Mouse (Mus musculus) neural tube, embryonic 12.5 days (tissue): ENCODE data around the gene Crtam. TPM values are rescaled to one million over a fixed set of nuclear protein-coding genes. Genes with fewer than 3 reads are reported as not detected.

ENCODE experiments used
- ATAC-seq: fragments of 200-750 bp; cut with Nextera tagmentation; 2 replicates; pipeline ENCODE4 v1.8.0; 2017; ENCODE audit warnings: low read depth, mild to moderate bottlenecking, moderate TSS enrichment, moderate library complexity; ENCODE audit not compliant: low FRiP score
- H3K27ac ChIP-seq: fragments of 300-500 bp; sonication (generic); 2 replicates; pipeline ENCODE4 v1.5.1; 2016
- H3K27me3 ChIP-seq: fragments of 300-500 bp; sonication (generic); replicated peaks from 2 replicates; pipeline ENCODE4 v1.6.1; 2016; ENCODE audit warnings: mild to moderate bottlenecking
- H3K36me3 ChIP-seq: fragments of 300-500 bp; sonication (generic); 2 replicates; pipeline ENCODE4 v1.6.1; 2016; ENCODE audit warnings: mild to moderate bottlenecking
- H3K4me1 ChIP-seq: fragments of 300-500 bp; sonication (generic); 2 replicates; pipeline ENCODE4 v1.6.1; 2016
- H3K4me2 ChIP-seq: fragments of 300-500 bp; sonication (generic); replicated peaks from 2 replicates; pipeline ENCODE4 v1.6.1; 2016; ENCODE audit warnings: mild to moderate bottlenecking
- H3K4me3 ChIP-seq: fragments of 300-500 bp; sonication (generic); 2 replicates; pipeline ENCODE4 v1.5.1; 2016
- H3K9ac ChIP-seq: fragments of 300-500 bp; sonication (generic); 2 replicates; pipeline ENCODE4 v1.6.1; 2016; ENCODE audit warnings: mild to moderate bottlenecking
- H3K9me3 ChIP-seq: fragments of 300-500 bp; sonication (generic); 2 replicates; pipeline ENCODE4 v1.6.1; 2016; ENCODE audit warnings: mild to moderate bottlenecking
- WGBS: fragments of 180-500 bp; shearing (Covaris S2); methylation state at CpG from one replicate; pipeline ENCODE4 v1.1.7; 2016; 5-methylcytosine and 5-hydroxymethylcytosine counted together
- polyA plus RNA-seq: library from polyadenylated mRNA; unstranded; fragments of >200 nt; fragmentation: Nextera tagmentation; extraction: Ambion mirVana; gene quantifications from 2 replicates; pipeline ENCODE4 v1.2.1, GENCODE M21; 2016

Crtam gene
- polyA plus RNA-seq, 1 experiment from 2014 or later: not detected

DNA sequence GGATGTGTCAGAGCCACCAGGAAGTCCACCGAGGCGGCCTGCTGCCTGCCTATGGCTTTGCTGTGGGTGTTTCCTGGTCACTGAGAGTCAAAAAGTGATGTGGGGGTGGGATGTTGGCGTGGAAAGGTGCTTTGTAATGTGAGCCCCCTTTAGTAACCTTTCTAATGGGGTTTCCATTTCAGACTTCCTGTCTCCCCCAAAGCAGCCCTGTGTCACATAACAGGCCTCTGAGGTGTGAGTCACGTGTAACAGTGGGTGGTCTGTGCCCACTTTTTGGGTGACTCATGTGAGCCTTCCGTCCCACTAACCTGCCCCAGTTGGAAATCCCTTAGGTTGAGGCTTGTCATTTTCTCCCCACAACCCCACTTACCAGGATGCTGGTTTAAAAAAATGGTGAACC lies 10.4 kb downstream of the Crtam start:
- Histone ChIP-seq H3K9ac (no peak overlapping the region), H3K27ac (no peak overlapping the region), H3K4me1 (peaks cover 3% of the 10 kb centered on the region; the same call in 1 of the 2 replicates), H3K4me2 (no peak overlapping the region), H3K27me3 (no peaks in the 10 kb centered on the region), H3K9me3 (no peaks in the 10 kb centered on the region), H3K36me3 (no peaks in the 10 kb centered on the region), H3K4me3 (no peak overlapping the region)
- WGBS: 84% methylated on average over 5 of the region's 5 CpGs
- no peak for ATAC-seq

DNA sequence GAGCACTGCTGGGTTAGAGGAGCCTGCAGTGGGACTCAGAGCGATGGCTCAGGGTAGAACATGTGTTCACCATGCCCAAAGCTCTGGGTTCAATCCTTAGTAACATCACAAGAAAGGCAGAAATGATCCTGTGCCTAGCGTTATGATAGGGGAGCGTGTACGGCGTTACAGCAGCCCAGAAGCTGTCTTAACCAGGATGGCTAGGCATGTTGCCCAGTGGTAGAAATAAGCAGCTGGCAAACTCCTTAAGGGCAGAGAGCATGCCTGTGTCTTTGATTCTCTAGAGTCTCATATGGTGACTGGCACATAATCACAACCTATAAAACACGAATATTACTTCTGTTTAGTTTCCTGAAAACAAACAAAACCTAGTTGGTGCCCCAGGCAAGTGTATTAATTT lies 12.9 kb downstream of the Crtam start:
- peaks cover 3% of the 10 kb centered on the region; the same call in 1 of the 2 replicates for H3K4me1 ChIP-seq
- no peak overlapping the region for H3K27ac ChIP-seq
- no peak overlapping the region for H3K9ac ChIP-seq
- H3K36me3 ChIP-seq: no peaks in the 10 kb centered on the region
- WGBS: 86% methylated on average over 6 of the region's 6 CpGs
- no peaks in the 10 kb centered on the region for H3K27me3 ChIP-seq
- no peak overlapping the region for H3K4me2 ChIP-seq
- no peaks in the 10 kb centered on the region for H3K9me3 ChIP-seq
- ATAC-seq: no peak
- no peak overlapping the region for H3K4me3 ChIP-seq

DNA sequence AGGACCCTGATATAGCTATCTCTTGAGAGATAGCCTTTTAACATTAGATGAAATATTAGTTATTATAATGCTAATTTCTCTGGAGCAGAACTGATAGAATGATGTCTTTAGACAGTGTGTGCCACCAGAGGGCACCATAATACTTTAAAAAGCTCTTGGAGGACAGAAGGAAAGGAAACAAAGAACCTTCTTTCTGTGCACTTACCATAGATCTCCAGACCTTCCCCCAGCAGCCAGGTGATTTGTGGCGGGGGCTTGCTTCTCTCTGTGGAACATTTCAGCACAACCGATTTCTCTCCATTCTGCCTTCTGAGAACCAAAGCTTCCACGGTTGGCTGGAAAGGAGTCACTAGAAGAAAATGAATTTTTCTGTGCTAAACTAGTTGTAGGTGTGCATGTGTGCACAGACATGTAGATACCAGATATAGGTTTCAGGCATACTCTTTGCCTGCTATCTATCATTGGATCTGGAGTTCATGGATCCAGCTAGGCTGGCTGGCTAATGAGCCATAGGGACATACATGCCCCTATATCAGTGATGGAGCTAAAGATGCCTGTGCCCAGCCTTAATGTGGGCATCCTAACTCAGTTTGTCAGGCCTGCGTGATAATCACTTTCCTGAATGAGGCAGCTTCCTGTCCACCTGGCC lies 14.4 kb downstream of the Crtam start:
- no peak overlapping the region for H3K9ac ChIP-seq
- 31% methylated on average over 4 of the region's 4 CpGs for WGBS
- H3K4me2 ChIP-seq: no peak overlapping the region
- ATAC-seq: peak; percentile 82
- H3K9me3 ChIP-seq: no peaks in the 10 kb centered on the region
- H3K36me3 ChIP-seq: no peaks in the 10 kb centered on the region
- H3K27me3 ChIP-seq: no peaks in the 10 kb centered on the region
- H3K4me1 ChIP-seq: peaks cover 3% of the 10 kb centered on the region; the same call in 1 of the 2 replicates
- no peak overlapping the region for H3K4me3 ChIP-seq
- H3K27ac ChIP-seq: no peak overlapping the region

DNA sequence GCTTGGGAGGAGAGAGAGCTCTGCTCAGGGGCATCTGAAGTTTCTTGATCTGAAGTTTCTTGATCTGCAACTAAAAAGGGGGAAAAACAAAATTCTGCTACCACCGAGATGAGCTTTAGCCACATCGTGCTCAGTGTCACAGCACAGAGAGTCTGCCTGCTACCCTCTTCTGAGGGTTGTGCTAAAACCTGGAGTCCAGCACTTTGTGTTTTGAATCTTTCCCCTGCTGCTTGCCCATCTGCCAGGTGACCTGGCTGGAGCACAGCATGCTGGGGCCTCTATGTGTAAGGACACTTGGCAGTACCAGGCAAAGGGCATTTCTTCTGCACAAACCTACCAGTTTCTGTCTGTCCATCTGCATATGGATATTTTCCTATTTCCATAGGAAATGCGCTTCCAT lies 20.1 kb downstream of the Crtam start:
- H3K4me2 ChIP-seq: no peak overlapping the region
- no peaks in the 10 kb centered on the region for H3K36me3 ChIP-seq
- WGBS: 78% methylated on average over 3 of the region's 3 CpGs

DNA sequence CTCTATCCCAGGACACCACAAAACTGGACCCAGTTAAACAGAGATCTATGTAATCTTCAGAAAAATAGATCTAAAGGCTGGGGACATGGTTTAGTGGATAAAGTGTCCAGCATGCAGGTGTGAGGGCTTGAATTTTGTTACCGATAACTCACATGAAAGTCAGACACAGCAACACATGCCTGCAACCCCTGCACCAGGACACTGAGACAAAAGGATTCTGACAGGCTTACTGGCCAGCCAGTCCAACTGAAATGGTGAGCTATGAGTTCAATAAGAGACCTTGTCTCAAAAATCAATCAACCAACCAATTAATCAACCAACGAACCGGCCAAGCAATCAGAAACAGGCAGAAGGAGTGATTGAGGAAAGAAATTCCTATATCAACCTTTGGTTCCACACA lies 20.7 kb downstream of the Crtam start:
- ATAC-seq: no peak
- 95% methylated on average over 3 of the region's 3 CpGs for WGBS

More for the DNA sequence above, 20.1 kb downstream of the Crtam start:
- Histone ChIP-seq H3K27ac (no peak overlapping the region), H3K9me3 (no peaks in the 10 kb centered on the region), H3K4me1 (no peaks in the 10 kb centered on the region), H3K9ac (no peak overlapping the region), H3K4me3 (no peak overlapping the region), H3K27me3 (no peaks in the 10 kb centered on the region)
- ATAC-seq: no peak

DNA sequence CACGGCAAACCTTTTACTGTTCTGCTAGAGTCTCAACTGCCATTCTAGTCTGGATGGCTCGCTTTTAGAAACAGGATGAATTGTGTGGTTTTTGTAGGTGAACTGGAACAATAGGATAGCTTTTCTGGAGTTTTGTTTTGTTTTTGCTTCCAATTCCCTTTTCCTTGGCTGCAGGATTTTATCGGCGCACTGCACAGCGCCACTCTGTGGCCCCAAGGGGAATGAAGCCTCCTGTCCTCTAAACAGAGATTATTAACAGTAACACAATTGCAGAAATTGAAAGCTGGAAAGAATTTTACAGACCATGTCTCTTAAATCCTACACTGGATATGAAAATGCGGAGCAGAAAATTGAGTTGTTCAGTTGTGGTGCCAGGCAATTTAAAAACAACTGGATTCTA lies 21.9 kb downstream of the Crtam start:
- H3K4me1 ChIP-seq: no peaks in the 10 kb centered on the region
- H3K4me2 ChIP-seq: no peak overlapping the region
- H3K9me3 ChIP-seq: no peaks in the 10 kb centered on the region
- ATAC-seq: no peak
- no peaks in the 10 kb centered on the region for H3K36me3 ChIP-seq
- no peak overlapping the region for H3K9ac ChIP-seq
- no peaks in the 10 kb centered on the region for H3K27me3 ChIP-seq
- 38% methylated on average over 6 of the region's 6 CpGs for WGBS
- H3K4me3 ChIP-seq: no peak overlapping the region
- H3K27ac ChIP-seq: no peak overlapping the region

More for the DNA sequence above, 20.7 kb downstream of the Crtam start:
- H3K9me3 ChIP-seq: no peaks in the 10 kb centered on the region
- no peak overlapping the region for H3K9ac ChIP-seq
- no peak overlapping the region for H3K4me2 ChIP-seq
- H3K4me3 ChIP-seq: no peak overlapping the region
- no peaks in the 10 kb centered on the region for H3K27me3 ChIP-seq
- H3K27ac ChIP-seq: no peak overlapping the region
- no peaks in the 10 kb centered on the region for H3K4me1 ChIP-seq
- H3K36me3 ChIP-seq: no peaks in the 10 kb centered on the region

DNA sequence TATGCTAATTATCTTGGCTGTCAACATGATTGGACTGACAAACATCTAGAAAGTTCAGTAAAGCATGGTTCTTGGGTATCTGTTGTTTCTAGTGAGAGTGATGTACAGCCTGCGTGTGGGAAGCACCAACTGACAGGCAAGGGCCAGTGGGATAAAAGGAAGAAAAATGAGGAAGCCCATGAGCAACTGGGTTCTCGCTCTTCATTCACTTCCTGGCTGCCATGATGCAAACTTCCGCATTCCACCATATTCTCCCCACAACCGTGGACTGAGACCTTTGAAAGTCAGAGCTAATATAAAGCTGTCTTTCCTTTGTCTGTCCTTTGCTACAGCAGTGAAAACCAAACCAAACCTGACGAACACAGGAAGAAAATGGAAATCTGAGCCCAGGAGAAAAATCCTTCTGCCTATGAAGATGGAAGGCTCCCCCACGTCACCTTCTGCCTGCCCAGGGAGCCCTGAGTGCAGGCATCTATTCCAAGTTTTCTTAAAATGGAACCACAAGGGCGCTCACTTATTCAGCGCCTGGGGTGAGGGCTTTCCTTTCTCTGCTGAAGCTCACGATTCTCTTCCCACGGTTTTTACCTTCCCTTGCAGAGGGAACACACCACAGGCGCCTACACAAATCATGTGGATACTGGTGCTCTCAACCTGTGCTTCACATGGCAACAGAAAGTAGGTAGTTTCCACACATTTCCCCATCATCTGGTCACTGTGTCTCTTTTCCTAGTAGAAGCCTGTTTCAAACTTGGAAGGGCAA lies 30.2 kb downstream of the Crtam start:
- H3K4me1 ChIP-seq: no peaks in the 10 kb centered on the region
- ATAC-seq: no peak
- H3K9ac ChIP-seq: no peak overlapping the region
- 77% methylated on average over 11 of the region's 11 CpGs for WGBS
- H3K27me3 ChIP-seq: no peaks in the 10 kb centered on the region
- no peak overlapping the region for H3K4me3 ChIP-seq
- H3K27ac ChIP-seq: no peak overlapping the region
- no peak overlapping the region for H3K4me2 ChIP-seq
- no peaks in the 10 kb centered on the region for H3K36me3 ChIP-seq
- no peaks in the 10 kb centered on the region for H3K9me3 ChIP-seq

DNA sequence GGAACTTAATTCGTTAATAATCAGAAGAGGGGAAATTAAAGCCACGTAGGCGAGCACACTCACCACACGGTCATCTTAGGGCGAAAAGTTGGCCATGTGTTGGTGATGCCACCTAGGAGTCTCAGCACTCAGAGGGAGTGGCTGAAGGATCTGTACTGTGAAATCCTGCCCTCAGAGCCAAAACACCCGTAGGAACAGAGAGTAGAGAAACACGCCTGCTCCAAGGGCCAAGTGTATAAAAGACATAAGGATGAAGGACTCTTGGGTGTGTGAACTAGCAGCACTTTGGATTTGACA lies 40.1 kb downstream of the Crtam start:
- Histone ChIP-seq H3K9ac (no peak overlapping the region), H3K27ac (no peak overlapping the region), H3K4me1 (peaks cover 10% of the 10 kb centered on the region), H3K4me3 (peak overlapping the region; percentile 51), H3K36me3 (no peaks in the 10 kb centered on the region), H3K27me3 (peaks cover 38% of the 10 kb centered on the region), H3K4me2 (peak overlapping the region; percentile 97), H3K9me3 (no peaks in the 10 kb centered on the region)
- 19% methylated on average over 7 of the region's 7 CpGs for WGBS
- ATAC-seq: no peak

DNA sequence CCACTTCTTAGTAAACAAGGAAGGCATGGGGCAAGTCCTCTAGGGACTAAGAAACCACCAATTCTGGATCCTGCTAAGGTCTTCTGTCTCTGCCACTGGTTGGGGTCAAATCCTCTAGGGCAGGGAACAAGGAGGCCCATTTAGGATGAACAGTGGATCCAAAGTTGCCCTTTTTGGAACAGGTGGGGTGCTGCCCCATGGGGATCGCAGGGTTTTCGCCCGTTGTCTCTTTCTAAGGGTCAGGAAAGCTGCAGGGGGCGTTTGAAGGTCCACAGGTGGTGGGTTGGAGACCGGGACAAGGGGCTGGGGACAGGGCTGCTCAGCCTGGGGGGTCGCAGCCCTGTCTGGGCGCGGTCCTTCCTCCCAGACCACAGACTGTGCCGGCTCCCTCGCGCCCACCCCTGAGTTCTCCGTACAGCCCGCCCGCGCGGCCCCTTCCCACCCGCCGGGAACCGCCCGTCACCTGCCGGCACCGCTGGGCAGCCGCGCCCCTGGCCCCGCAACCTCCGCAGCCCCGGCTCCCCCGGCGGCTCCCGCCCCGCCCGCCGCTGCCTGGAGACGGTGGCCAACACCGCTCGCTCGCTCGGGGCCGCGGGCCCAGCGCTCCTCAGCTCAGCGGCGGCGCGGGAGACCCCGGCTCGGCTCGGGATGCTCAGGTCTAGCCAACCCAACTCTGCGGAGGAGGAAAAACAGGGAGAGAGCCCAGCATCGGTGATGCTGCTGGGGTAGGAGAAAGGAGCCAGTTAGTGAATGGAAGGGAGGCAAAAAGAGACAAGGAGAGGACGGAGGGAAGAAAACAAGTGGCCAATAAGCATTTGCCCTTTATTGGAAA lies 40.6 kb downstream of the Crtam start, which contains the start of gene Jhy:
Gene Jhy (minus strand): TSS at position 533 of the 832 bp plus-strand sequence.
- peak; percentile 56; the same call in 1 of the 2 replicates for ATAC-seq
- Histone ChIP-seq H3K4me3 (peak within 1 kb of the TSS; percentile 51), H3K9ac (peak within 1 kb of the TSS; percentile 68), H3K27me3 (peaks cover 38% of the 10 kb centered on the region), H3K4me2 (peak within 1 kb of the TSS; percentile 97), H3K27ac (no peak within 1 kb of the TSS), H3K4me1 (peaks cover 10% of the 10 kb centered on the region), H3K36me3 (no peaks in the 10 kb centered on the region), H3K9me3 (no peaks in the 10 kb centered on the region)
- WGBS: 1% methylated on average over 50 of the region's 51 CpGs

DNA sequence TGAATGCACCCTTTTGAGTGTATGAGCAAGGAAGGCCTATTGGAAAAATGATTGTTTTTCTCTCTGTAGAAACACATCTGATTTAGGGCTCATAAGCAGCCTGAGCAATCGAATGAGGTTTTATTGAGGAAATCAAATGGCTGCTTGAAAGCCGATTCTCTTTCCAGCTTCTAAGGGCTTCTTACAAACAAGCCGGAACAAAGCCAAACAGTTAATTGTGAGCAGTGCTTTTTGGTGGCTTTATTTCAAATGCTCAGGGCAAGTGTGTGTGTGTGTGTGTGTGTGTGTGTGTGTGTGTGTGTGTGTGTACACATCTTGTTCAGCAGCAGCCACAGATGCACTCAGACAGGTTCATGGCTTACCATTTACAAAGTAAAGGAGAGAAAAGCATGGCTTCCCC lies 43.0 kb downstream of the Crtam start:
- Histone ChIP-seq H3K9me3 (no peaks in the 10 kb centered on the region), H3K4me1 (peaks cover 10% of the 10 kb centered on the region), H3K4me3 (no peak overlapping the region), H3K9ac (no peak overlapping the region), H3K36me3 (no peaks in the 10 kb centered on the region), H3K4me2 (no peak overlapping the region), H3K27ac (no peak overlapping the region), H3K27me3 (peaks cover 35% of the 10 kb centered on the region)
- ATAC-seq: no peak
- WGBS: 48% methylated on average over 3 of the region's 3 CpGs

DNA sequence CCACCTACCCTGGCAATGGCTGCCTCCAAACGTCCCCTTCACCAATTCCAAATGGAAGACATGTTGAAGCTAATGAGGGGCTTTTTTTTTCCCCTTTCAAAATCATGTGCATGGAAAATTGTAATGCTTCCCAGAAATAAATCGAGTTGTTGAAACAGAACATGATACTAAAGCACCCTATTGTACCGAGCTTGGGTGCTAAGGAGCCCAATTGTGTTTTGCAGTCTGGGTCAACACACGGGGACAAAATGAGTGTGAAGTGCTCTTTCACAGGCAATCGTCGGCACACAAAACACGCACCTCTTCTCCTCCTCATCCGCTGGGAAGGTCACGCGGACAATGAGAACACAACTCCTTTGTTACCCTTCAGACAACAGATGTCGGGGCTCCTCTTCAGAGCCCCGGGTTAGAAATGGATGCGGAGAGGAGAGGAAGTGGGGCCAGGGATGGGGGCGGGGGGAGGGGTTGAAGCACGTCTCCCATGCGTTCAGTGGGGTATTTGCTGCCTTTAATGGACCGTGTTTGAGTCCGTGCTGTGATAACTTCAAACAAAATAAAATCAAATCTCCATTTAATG lies 55.3 kb downstream of the Crtam start:
- peak overlapping the region; percentile 42 for H3K4me2 ChIP-seq
- ATAC-seq: peak; percentile 86
- H3K9ac ChIP-seq: no peak overlapping the region
- H3K36me3 ChIP-seq: no peaks in the 10 kb centered on the region
- 19% methylated on average over 18 of the region's 18 CpGs for WGBS
- no peaks in the 10 kb centered on the region for H3K9me3 ChIP-seq
- H3K27me3 ChIP-seq: peaks cover 7% of the 10 kb centered on the region
- H3K4me3 ChIP-seq: no peak overlapping the region
- no peaks in the 10 kb centered on the region for H3K4me1 ChIP-seq
- H3K27ac ChIP-seq: no peak overlapping the region

DNA sequence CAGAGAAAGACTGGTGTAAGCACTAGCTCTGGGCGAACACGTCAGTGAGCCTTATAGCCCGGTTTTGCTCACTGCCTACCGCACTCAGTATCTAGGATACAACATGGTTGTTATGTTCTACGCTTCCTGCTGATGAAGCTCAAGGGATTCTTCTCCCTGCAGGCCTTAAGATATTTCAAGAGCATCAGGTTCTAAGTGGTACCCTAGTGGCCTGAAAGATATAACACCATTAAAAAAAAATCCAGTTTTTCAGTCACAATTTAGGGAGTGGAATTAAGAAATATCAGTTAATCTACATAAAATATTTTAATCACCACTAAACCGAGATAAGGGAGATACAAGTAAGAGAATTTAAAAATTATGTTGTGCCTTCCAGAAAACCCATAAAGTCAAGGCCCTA lies 56.0 kb downstream of the Crtam start:
- Histone ChIP-seq H3K36me3 (no peaks in the 10 kb centered on the region), H3K27ac (no peak overlapping the region), H3K4me2 (no peak overlapping the region), H3K9me3 (no peaks in the 10 kb centered on the region), H3K4me1 (no peaks in the 10 kb centered on the region), H3K27me3 (peaks cover 7% of the 10 kb centered on the region), H3K4me3 (no peak overlapping the region), H3K9ac (no peak overlapping the region)
- WGBS: 88% methylated on average over 6 of the region's 6 CpGs
- no peak for ATAC-seq
